Comparison of ENCODE assay signal across 12 mouse cellular contexts in genomic region chr19:55491126-55492076, GRCm38 (mm10).
DNase-seq lines count a peak whose midpoint lies in the region; ATAC-seq and TF ChIP-seq lines count a peak whose summit lies in the region.
"Had no signal": no experiment of that assay in that cellular context is flagged by ENCODE, and none has a peak within 500 bp of the region (broad histone marks: within the 10 kb centered on the region; RNA-seq: fewer than 3 reads in every experiment).

No protein-coding gene starts in this region.

- H3K9me3 ChIP-seq in intestine, embryonic 14.5 days (ENCODE audit: control insufficient read depth, low read length) = no peaks in the 10 kb centered on the region
- H3K9me3 ChIP-seq in intestine, embryonic 15.5 days = no peaks in the 10 kb centered on the region
- no peaks in the 10 kb centered on the region for H3K9me3 ChIP-seq in lung, postnatal 0 days (ENCODE audit: low read length)
- H3K9me3 ChIP-seq: hindbrain, embryonic 12.5 days; limb, embryonic 15.5 days had no signal

- no peaks in the 10 kb centered on the region for H3K27me3 ChIP-seq in intestine, embryonic 14.5 days (replicated peaks; ENCODE audit: control insufficient read depth, insufficient read depth, low read length)
- H3K27me3 ChIP-seq in intestine, embryonic 15.5 days (replicated peaks) = no peaks in the 10 kb centered on the region
- no peaks in the 10 kb centered on the region for H3K27me3 ChIP-seq in lung, postnatal 0 days (replicated peaks; ENCODE audit: insufficient read depth, low read length)
- H3K27me3 ChIP-seq: limb, embryonic 15.5 days had no signal

- 0 out of 2 replicates have a peak overlapping the region, but pooled peaks have one; percentile 1 for H3K4me2 ChIP-seq in intestine, embryonic 14.5 days (ENCODE audit: low read length)
- H3K4me2 ChIP-seq in intestine, embryonic 15.5 days (replicated peaks) = no peak overlapping the region
- no peak overlapping the region for H3K4me2 ChIP-seq in lung, postnatal 0 days (replicated peaks; ENCODE audit: low read depth, low read length)
- H3K4me2 ChIP-seq: hindbrain, embryonic 12.5 days; limb, embryonic 15.5 days had no signal

- WGBS in intestine, embryonic 14.5 days = 26% methylated on average over 15 of the region's 15 CpGs
- WGBS in intestine, embryonic 15.5 days = 32% methylated on average over 15 of the region's 15 CpGs
- WGBS in lung, postnatal 0 days = 28% methylated on average over 15 of the region's 15 CpGs

- H3K9ac ChIP-seq in intestine, embryonic 14.5 days (ENCODE audit: low read length) = no peak overlapping the region
- no peak overlapping the region for H3K9ac ChIP-seq in intestine, embryonic 15.5 days
- no peak overlapping the region for H3K9ac ChIP-seq in lung, postnatal 0 days (replicated peaks; ENCODE audit: low read depth)
- H3K9ac ChIP-seq: hindbrain, embryonic 12.5 days; limb, embryonic 15.5 days had no signal

- no peaks in the 10 kb centered on the region for H3K36me3 ChIP-seq in intestine, embryonic 14.5 days (ENCODE audit: control insufficient read depth, insufficient read depth, low read length)
- H3K36me3 ChIP-seq in intestine, embryonic 15.5 days = no peaks in the 10 kb centered on the region
- no peaks in the 10 kb centered on the region for H3K36me3 ChIP-seq in lung, postnatal 0 days (ENCODE audit: insufficient read depth, low read length)
- H3K36me3 ChIP-seq: hindbrain, embryonic 12.5 days; limb, embryonic 15.5 days had no signal

- no peak for TF ChIP-seq EP300 in lung, postnatal 0 days (IDR thresholded peaks at IDR 0.05)

- no peak for ATAC-seq in intestine, embryonic 14.5 days (replicated peaks; ENCODE audit: low FRiP score, low TSS enrichment, low read depth)
- no peak for ATAC-seq in intestine, embryonic 15.5 days
- ATAC-seq in lung, postnatal 0 days = no peak

- no peak overlapping the region for H3K27ac ChIP-seq in intestine, embryonic 14.5 days (ENCODE audit: low read depth)
- no peak overlapping the region for H3K27ac ChIP-seq in intestine, embryonic 15.5 days
- H3K27ac ChIP-seq in lung, postnatal 0 days (ENCODE audit: low read length) = no peak overlapping the region
- H3K27ac ChIP-seq: hindbrain, embryonic 12.5 days; limb, embryonic 15.5 days had no signal

- no peak for DNase-seq in intestine, embryonic 14.5 days (ENCODE audit: low spot score)
- DNase-seq in lung, postnatal 0 days (ENCODE audit: low spot score) = peak; percentile 54
- DNase-seq in lung, postnatal 25 days (ENCODE audit: low spot score) = no peak
- peak; percentile 92 for DNase-seq in ZHBTc4 (ENCODE audit: low read depth, low spot score)
- DNase-seq in retina, embryonic 14.5 days (ENCODE audit: low spot score) = peak; percentile 50
- DNase-seq in cerebellum, adult 9-10 months = no peak
- DNase-seq in cerebellum, adult 11 months = no peak
- DNase-seq: cerebellum, adult 8-10 months; gastrocnemius, postnatal 36 days had no signal

- no peak for TF ChIP-seq CTCF in lung, postnatal 0 days (IDR thresholded peaks at IDR 0.05)

- no peak overlapping the region for H3K4me3 ChIP-seq in intestine, embryonic 14.5 days (ENCODE audit: low read depth, low read length)
- no peak overlapping the region for H3K4me3 ChIP-seq in intestine, embryonic 15.5 days (replicated peaks)
- no peak overlapping the region for H3K4me3 ChIP-seq in lung, postnatal 0 days (ENCODE audit: low read depth, low read length)
- H3K4me3 ChIP-seq: hindbrain, embryonic 12.5 days; limb, embryonic 15.5 days had no signal

- peaks cover 19% of the 10 kb centered on the region for H3K4me1 ChIP-seq in intestine, embryonic 14.5 days (replicated peaks; ENCODE audit: control insufficient read depth, insufficient read depth, low read length)
- H3K4me1 ChIP-seq in intestine, embryonic 15.5 days (replicated peaks) = peaks cover 7% of the 10 kb centered on the region
- H3K4me1 ChIP-seq in lung, postnatal 0 days (ENCODE audit: insufficient read depth, low read depth, low read length) = no peaks in the 10 kb centered on the region

Comparison
In these comparisons a context has a peak if more than half of its experiments do, and no peak if none do; other contexts are left out.
1. DNase-seq: peak in lung, postnatal 0 days (single experiment), ZHBTc4 (single experiment) and retina, embryonic 14.5 days (single experiment); none in intestine, embryonic 14.5 days (single experiment), lung, postnatal 25 days (single experiment), cerebellum, adult 9-10 months (single experiment) and cerebellum, adult 11 months (single experiment).